Mouse (Mus musculus) CD4-positive, CD25-positive, alpha-beta regulatory T cell, adult 9 weeks (primary cell): ENCODE data around the gene 9430007A20Rik. TPM values are rescaled to one million over a fixed set of nuclear protein-coding genes. Genes with fewer than 3 reads are reported as not detected.

ENCODE experiments used
- polyA plus RNA-seq: library from polyadenylated mRNA; unstranded; fragments of 100-300 nt; shearing (Covaris generic); gene quantifications from one replicate; pipeline ENCODE4 v1.2.1, GENCODE M21; 2017

9430007A20Rik gene
- not detected for polyA plus RNA-seq

GRCm38 (mm10) chr4:144519522-144519921 is at the start of gene 9430007A20Rik:
Gene 9430007A20Rik (plus strand): TSS chr4:144519822.

GRCm38 (mm10) chr4:144565034-144565433 is 45.4 kb downstream of the 9430007A20Rik start, which contains the start of gene Gm13124:
Gene Gm13124 (minus strand): TSS chr4:144565134.

Other genes with a start within 250 kb of the 9430007A20Rik start
- gene Pramel5, start 239.3 kb upstream of the 9430007A20Rik start, polyA plus RNA-seq = not detected
- gene Gm13128, start 189.6 kb upstream of the 9430007A20Rik start, polyA plus RNA-seq = not detected
- gene Gm13119, start 161.9 kb upstream of the 9430007A20Rik start, polyA plus RNA-seq = not detected
- gene Pramef20, start 141.9 kb upstream of the 9430007A20Rik start, polyA plus RNA-seq = not detected
- gene Pramef12, start 111.4 kb upstream of the 9430007A20Rik start, polyA plus RNA-seq = not detected
- not detected for gene 1700012P22Rik, start 81.0 kb upstream of the 9430007A20Rik start, polyA plus RNA-seq
- gene Gm9944, start 66.5 kb upstream of the 9430007A20Rik start, polyA plus RNA-seq = not detected
- not detected for gene Aadacl3, start 56.1 kb upstream of the 9430007A20Rik start, polyA plus RNA-seq
- not detected for gene Gm13124, start 45.3 kb downstream of the 9430007A20Rik start, polyA plus RNA-seq
- not detected for gene Aadacl4, start 93.9 kb downstream of the 9430007A20Rik start, polyA plus RNA-seq
- not detected for gene Gm436, start 166.5 kb downstream of the 9430007A20Rik start, polyA plus RNA-seq
- not detected for gene Gm13178, start 201.6 kb downstream of the 9430007A20Rik start, polyA plus RNA-seq